Mouse (Mus musculus) fibroblast of lung, adult 2 months (primary cell): Measurements from ENCODE around the gene Tcirg1.

Source experiments
- DNase-seq: peaks from one replicate; pipeline ENCODE4 v3.0.0-alpha.2; 2011; ENCODE audit warnings: low read depth

Tcirg1 gene

GRCm38 (mm10) chr19:3906795-3907786 is at the start of gene Tcirg1:
Gene Tcirg1 (minus strand): TSS chr19:3907133.
- DNase-seq = no peak

GRCm38 (mm10) chr19:3955804-3956203 is 48.9 kb upstream of the Tcirg1 start:
- no peak for DNase-seq

GRCm38 (mm10) chr19:3955033-3955432 is 48.1 kb upstream of the Tcirg1 start:
- no peak for DNase-seq

DNA sequence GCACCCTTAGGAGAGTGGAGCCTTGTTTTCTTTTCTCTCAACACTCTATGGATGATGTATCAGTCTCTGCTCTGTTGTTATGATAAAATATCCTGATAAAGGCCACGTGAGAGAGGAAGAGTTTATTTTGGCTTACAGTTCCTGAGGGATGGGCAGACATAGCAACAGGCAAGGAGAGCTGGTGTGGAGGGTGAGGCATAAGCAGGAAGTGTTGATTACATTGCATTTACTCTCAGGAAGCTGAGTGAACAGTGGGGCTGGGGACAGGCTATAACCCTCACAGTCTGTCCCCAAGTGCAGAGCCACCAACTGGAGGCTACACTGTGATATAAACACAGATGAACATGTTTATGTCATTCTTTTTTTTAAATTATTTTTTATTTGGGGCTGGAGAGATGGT is 45.2 kb upstream of the Tcirg1 start:
- DNase-seq = no peak

GRCm38 (mm10) chr19:3951461-3951860 is 44.5 kb upstream of the Tcirg1 start:
- DNase-seq = no peak

DNA sequence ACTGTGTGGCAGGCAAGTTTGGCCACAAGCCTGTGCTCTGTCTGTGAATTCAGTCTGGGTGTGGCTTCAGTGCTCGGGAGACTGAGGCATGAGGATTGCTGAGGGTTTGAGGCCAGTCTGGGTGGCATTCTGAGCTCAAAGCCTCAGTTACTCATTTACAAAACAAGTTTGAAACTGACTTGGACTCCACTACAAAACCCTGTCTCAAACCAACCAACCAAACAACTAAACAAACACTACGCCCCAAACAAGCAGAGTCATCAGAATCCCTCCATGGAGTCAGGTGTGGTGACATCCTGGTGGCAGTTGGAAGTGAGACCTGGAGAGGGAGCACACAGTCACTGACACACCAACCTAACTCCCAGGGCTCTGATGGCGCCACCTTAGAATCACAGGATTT is 43.4 kb upstream of the Tcirg1 start:
- DNase-seq = no peak

GRCm38 (mm10) chr19:3948546-3948945 is 41.6 kb upstream of the Tcirg1 start:
- no peak for DNase-seq

GRCm38 (mm10) chr19:3947813-3948212 is 40.9 kb upstream of the Tcirg1 start:
- DNase-seq = no peak

- DNase-seq = peak; percentile 22
Measured at GRCm38 (mm10) chr19:3946715-3947114, 39.8 kb upstream of the Tcirg1 start.

DNA sequence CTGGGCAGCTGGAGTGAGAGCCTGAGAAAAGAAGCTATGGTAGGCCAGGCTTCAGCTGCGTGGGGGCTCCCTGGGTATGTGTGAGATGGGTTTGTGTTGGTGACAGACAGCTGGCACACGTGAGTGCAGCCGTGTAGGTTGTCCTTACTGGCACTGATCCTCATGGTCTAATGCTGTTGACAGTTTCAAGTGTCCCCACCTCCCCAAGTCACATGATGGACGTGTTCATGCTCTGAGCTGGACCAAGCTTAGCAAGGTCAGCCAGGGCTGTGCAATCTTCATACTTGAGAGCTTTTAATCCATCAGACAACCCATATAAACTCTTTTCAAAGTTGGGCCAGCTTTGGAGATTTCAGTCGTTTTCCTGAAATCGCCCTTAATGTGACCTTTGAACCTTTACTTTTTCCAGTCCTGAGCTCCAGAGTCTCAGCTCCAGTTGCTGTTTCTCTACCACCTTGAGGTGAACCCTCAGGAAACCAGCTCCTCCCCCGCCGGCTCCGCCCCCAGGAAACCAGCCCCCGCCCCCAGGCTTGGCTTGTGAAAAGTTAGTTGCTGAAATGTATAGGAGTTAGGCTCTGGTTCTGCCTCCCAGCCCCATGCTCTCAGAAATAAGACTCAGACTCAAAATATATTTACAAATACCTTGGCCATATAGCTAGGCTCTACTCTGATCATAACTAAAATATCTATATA is 39.1 kb upstream of the Tcirg1 start:
- DNase-seq = no peak

DNA sequence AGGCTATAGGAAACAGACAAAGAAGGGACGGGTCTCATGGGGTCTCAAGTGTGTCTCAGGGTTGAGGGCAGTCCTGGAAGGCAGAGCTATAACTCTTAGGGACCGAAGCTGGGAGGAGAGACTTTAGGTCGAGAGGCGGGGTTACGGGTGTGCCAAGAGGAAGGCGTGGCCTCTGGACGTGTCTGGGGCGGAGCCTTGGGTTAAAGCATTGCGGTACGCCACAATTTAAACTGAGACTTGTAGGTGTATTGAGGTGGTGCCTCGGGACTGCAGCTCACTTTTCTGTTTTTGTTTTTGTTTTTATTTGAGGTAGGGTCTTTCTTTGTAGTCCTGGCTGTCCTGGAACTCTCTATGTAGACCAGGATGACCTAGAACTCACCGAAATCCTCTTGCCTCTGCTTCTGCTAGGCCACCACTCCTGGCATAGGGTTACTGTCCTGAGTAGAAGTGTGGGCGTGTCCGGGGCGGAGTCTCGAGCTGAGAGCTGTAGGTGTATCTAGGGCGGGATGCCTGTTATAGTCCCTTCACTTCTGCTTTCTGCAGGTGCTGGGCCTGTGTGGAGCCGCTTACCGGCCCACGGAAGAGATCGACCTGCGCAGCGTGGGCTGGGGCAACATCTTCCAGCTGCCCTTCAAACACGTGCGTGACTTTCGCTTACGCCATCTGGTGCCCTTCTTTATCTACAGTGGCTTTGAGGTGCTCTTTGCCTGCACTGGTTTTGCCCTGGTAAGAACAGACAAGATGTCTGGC is 36.2 kb upstream of the Tcirg1 start:
- no peak for DNase-seq

DNA sequence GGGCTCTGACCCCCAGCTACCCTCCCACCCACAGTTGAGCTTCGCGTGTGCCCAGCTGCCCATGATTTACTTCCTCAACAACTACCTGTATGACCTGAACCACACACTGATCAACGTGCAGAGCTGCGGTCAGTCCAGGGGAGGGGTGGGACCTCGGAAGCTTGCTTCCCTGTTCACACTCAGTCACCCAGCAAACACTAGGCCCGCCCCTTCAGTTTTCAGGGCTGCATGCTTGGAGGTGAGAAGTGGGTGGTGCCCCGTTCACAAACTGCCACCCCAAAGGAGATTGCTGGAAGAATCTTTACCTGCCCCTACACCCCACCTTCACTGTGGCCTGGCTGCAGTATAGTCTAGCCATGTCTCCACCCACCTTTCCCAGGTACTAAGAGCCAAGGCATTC is 35.4 kb upstream of the Tcirg1 start:
- no peak for DNase-seq

DNA sequence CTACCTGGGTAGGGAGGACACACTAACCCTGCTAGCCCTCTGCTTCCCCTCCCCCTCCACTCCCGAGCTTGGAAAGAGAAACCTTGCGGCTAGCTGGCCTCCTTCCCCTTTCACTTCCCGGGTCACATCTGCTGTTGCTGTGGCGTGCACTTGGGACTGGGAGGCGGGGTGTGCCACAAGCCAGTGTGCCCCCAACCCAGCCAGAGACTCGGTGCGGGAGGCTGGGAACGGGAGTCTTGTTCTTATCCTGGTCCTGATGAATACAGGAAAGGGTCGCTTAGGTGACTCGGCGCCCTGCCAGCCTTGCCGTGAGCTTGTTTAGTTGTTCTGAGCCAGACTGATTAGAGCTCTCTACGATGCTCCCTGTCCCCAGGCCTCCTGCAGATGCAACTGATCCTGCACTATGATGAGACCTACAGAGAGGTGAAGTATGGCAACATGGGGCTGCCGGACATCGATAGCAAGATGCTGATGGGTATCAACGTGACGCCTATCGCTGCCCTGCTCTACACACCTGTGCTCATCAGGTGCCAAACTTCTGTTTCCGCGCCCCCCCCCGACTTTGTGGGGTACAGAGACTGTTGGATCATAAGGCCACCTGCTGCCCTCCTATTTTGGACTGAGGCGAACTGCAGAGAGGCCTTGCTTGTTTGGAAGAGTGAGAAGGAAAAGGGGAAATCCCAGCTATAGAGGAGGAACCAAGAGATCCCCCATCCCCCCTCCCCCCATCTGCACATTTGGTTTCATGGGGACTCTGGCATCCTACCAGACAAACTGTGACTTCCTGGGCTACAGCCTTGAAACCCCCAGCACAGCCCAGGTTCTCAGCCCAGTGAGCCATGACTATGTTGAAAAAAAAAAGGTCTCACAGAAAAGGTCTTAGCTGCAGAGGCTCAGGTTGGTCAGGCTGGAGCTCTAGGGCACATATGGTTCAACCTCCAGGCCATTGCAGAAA is 29.2 kb upstream of the Tcirg1 start:
- peak; percentile 20 for DNase-seq

GRCm38 (mm10) chr19:3935032-3935895 is 28.3 kb upstream of the Tcirg1 start, which contains the start of gene Unc93b1:
Gene Unc93b1 (plus strand): TSS chr19:3935186.
- peak; percentile 34 for DNase-seq

- no peak for DNase-seq
Measured at GRCm38 (mm10) chr19:3931716-3932115, 24.8 kb upstream of the Tcirg1 start.

- no peak for DNase-seq
Measured at GRCm38 (mm10) chr19:3930262-3931057, 23.5 kb upstream of the Tcirg1 start.

DNA sequence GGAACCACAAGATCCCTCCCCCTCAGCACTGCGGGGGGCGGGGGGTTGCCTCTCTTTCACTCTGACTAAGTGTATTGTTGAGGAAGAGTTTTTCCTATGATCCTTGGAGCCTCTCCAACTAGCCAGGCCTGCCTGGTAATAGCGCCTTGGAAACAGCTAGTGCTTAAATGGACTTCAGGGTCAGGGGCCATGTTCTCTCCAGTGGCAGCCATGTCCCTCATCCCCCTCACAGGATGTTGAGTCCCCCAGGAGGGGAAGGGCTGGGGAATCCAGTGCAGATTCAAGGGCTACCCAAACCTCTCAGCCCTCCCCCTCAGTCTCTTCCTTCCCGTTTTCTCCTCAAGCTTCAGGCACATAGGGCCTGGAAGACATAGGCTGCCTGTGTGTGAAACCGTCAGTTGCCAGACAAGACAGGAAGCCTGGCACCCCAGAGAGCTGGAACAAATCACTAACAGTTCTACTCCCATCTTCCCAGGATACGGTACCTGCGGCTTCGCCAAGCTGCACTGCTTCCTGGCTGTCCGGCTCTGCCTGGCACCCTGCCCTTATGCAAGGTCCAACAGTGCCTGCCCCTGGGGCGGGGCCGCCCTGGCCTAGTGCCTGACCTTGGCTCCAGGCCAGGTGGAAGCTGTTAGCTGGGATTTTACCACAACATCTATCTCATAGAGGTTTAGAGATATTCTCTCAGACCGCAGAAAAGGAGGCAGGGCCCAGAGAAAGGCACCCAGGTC is 22.4 kb upstream of the Tcirg1 start, which contains the start of gene Aldh3b1:
Gene Aldh3b1, minus strand, starts transcription at position 598 of the 731 bp plus-strand sequence.
- peak; percentile 83 for DNase-seq

- DNase-seq = no peak
Measured at GRCm38 (mm10) chr19:3928779-3929178, 21.8 kb upstream of the Tcirg1 start.
